Mouse (Mus musculus) myocyte (in vitro differentiated cells): ENCODE data around the gene Dhfr.

Source experiments
- CEBPB ChIP-seq: IDR thresholded peaks from 2 replicates; pipeline ENCODE4 v1.6.1; 2011; ENCODE audit warnings: mild to moderate bottlenecking, moderate library complexity; ENCODE audit not compliant: poor library complexity, insufficient read depth, severe bottlenecking
- MAX ChIP-seq: IDR thresholded peaks from one replicate; pipeline ENCODE4 v1.6.1; 2011; ENCODE audit warnings: low read depth, mild to moderate bottlenecking, control low read depth
- MYOD1 ChIP-seq, 3 experiments: IDR thresholded peaks; one replicate each; pipeline ENCODE4 v1.6.1; 2011; ENCODE audit warnings: control low read depth in 2 of 3, low read depth in 2 of 3, mild to moderate bottlenecking in 2 of 3, moderate library complexity in 1 of 3; ENCODE audit not compliant: insufficient read length in 2 of 3, control insufficient read depth in 1 of 3
- POLR2A ChIP-seq: IDR thresholded peaks from one replicate; pipeline ENCODE4 v1.6.1; 2011; ENCODE audit warnings: low read depth, mild to moderate bottlenecking, control low read depth, moderate library complexity; ENCODE audit not compliant: insufficient read length
- POLR2AphosphoS2 ChIP-seq: IDR thresholded peaks from one replicate; pipeline ENCODE4 v1.6.1; 2011; ENCODE audit warnings: low read depth, control low read depth; ENCODE audit not compliant: insufficient read length
- TCF3 ChIP-seq: IDR thresholded peaks from one replicate; pipeline ENCODE4 v1.6.1; 2011; ENCODE audit warnings: low read depth, control low read depth; ENCODE audit not compliant: insufficient read length
- USF1 ChIP-seq: IDR thresholded peaks from one replicate; pipeline ENCODE4 v1.6.1; 2011; ENCODE audit warnings: low read depth, mild to moderate bottlenecking, control low read depth, moderate library complexity

DNA sequence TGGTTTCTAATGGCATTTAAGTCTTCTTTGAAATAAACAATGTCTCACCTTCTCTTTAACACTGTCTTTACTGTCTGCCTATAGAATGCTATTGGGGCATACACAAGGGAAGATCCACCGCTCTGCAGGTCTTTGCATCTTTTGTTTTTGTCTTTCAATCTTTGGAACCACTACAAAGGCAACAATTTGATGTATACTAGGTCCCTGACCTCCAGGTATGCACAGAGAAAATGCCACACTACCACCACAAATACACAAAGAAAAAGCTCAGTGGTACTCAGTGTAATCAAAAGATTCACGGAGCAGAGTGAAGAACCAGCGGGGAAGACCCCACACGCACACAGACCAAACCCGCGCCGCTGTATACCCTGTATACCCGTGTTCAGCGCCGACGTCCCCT, 48.8 kb upstream of the Dhfr start, which contains the start of gene Gm20379:
- TF ChIP-seq POLR2A = no peak
- no peak for TF ChIP-seq POLR2AphosphoS2
- TF ChIP-seq MAX = no peak
- TF ChIP-seq CEBPB = no peak
- TF ChIP-seq MYOD1 (IDR thresholded peaks at IDR 0.05; ENCODE audit: control insufficient read depth in 1 of 3, insufficient read length in 2 of 3, low read depth in 2 of 3) = no peak
- TF ChIP-seq USF1 = no peak
- no peak for TF ChIP-seq TCF3
